Mouse (Mus musculus) v-Abl transformed pro-B cells (cell line): ENCODE results near the gene Rrp36.

Source experiments
- in situ Hi-C, 2 experiments: fragments of 400-800 bp; cut with MboI; formaldehyde crosslinking; loops; one replicate each; pipeline ENCODE4 v1.15.1; 2025; ENCODE audit not compliant: unreplicated experiment in 2 of 2

Gene Rrp36

GRCm38 (mm10) chr17:46690665-46691064, 16.5 kb upstream of the Rrp36 start:
- in situ Hi-C loops, result no loop called here

- in situ Hi-C loops, result no loop called here
Observed at GRCm38 (mm10) chr17:46685913-46686312, 11.8 kb upstream of the Rrp36 start.

- in situ Hi-C loops, result no loop called here
Observed at GRCm38 (mm10) chr17:46682654-46683389, 8.7 kb upstream of the Rrp36 start.

GRCm38 (mm10) chr17:46681466-46682118, 7.4 kb upstream of the Rrp36 start:
- in situ Hi-C loops, result no loop called here

- in situ Hi-C loops, result no loop called here
Observed at GRCm38 (mm10) chr17:46680760-46681373, 6.7 kb upstream of the Rrp36 start, which contains the start of gene Klhdc3. Gene Klhdc3 (minus strand): TSS chr17:46680914.

GRCm38 (mm10) chr17:46679843-46680759, 5.9 kb upstream of the Rrp36 start:
- in situ Hi-C loops, result no loop called here

- in situ Hi-C loops, result no loop called here
Observed at GRCm38 (mm10) chr17:46678911-46679310, 4.8 kb upstream of the Rrp36 start.

GRCm38 (mm10) chr17:46678416-46678815, 4.3 kb upstream of the Rrp36 start, which contains the start of gene Mea1:
Gene Mea1 (plus strand): TSS chr17:46678793.
- in situ Hi-C loops, result no loop called here

- in situ Hi-C loops, result no loop called here
Observed at GRCm38 (mm10) chr17:46674530-46675283, 555 bp upstream of the Rrp36 start.

- in situ Hi-C loops, result no loop called here
Observed at GRCm38 (mm10) chr17:46669911-46670310, 4.2 kb downstream of the Rrp36 start.

GRCm38 (mm10) chr17:46667712-46668111, 6.4 kb downstream of the Rrp36 start:
- in situ Hi-C loops, result no loop called here

- in situ Hi-C loops, result no loop called here
Observed at GRCm38 (mm10) chr17:46662730-46663129, 11.4 kb downstream of the Rrp36 start.

GRCm38 (mm10) chr17:46661981-46662380, 12.2 kb downstream of the Rrp36 start:
- in situ Hi-C loops, result no loop called here

- in situ Hi-C loops, result no loop called here
Observed at GRCm38 (mm10) chr17:46661351-46661750, 12.8 kb downstream of the Rrp36 start.

- in situ Hi-C loops, result no loop called here
Observed at GRCm38 (mm10) chr17:46656054-46656453, 18.1 kb downstream of the Rrp36 start.

- in situ Hi-C loops, result no loop called here
Observed at GRCm38 (mm10) chr17:46651755-46652547, 22.2 kb downstream of the Rrp36 start.

- in situ Hi-C loops, result no loop called here
Observed at GRCm38 (mm10) chr17:46651292-46651691, 22.9 kb downstream of the Rrp36 start.

- in situ Hi-C loops, result no loop called here
Observed at GRCm38 (mm10) chr17:46650232-46651031, 23.7 kb downstream of the Rrp36 start, which contains the start of gene Cul7. Gene Cul7 (plus strand): TSS chr17:46650337.
